Mouse (Mus musculus): ENCODE data around the gene Ubiad1. TPM values are rescaled to one million over a fixed set of nuclear protein-coding genes. Genes with fewer than 3 reads are reported as not detected.

Ubiad1 gene
- total RNA-seq, 2 experiments from 2014 or later, result 7.8 to 8.4 TPM

DNA sequence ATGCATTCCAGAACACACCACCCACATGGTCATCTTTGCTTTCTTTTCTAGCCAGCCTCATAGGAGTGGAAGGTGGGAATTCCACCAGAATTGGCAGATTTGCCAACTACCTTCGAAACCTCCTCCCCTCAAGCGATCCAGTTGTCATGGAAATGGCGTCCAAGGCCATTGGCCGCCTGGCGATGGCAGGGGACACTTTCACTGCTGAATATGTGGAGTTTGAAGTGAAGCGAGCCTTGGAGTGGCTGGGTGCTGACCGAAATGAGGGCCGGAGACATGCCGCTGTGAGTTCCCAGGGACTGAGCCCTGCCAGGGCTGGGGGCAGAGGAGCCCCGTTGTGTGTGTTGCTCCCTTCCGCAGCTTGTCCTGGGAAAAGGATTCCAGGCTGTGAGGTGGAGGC, 9.1 kb upstream of the Ubiad1 start:
- no peak for DNase-seq (ENCODE audit: low spot score in 2 of 2)

DNA sequence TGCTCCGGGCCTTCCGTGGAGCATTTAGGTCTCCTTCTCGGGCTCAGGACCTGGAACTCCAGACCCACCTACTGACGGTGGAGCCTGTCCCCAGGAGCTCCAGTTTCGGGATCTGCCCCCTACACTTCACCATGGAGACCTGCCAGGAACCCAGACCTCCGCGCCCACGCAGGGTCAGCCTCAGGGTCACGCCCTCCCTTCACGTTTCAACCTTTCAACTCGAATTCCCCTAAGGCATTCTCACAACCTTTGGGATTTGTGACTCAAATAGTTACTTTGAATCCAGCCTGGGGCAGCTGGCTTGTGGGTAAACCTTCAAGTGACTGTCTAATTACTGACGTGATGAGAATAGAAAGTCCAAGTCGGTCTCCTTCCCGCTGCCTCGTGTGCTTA, 4.3 kb upstream of the Ubiad1 start:
- DNase-seq (ENCODE audit: low spot score in 2 of 2), result peak in 1 of 2 experiments; percentile 44

DNA sequence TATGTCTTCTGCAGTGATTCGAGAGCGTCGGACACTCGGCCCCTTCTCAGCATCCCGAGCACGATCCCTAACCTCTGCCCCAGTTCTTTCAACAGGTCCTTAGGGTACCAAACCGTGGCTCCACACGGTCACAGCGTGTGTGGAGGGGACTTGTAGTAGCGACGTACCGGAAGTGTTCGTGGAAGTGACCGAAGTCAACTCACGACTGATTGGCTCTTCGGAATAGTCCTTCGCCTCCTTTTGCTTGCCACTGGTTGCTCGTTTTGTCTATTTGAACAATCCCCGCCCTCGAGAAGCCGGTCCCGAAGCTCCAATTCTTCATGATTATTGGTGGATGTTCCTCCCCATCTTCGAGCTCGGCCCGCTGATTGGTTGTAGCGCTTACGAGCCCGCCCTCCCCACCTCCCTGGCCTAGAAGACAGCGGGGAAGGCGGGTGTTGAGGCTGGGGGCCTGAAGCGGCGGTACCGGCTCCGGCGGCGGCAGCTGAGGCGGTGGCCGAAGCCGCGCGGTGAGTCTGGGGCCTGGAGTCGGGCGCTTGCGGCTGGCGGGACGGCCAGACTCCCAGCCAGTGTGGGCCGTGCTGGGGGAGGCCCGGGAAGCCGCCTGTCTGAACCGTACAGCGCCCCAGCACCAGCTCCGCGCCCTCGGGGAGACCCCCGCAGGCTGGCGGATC, 3.7 kb upstream of the Ubiad1 start, which contains the start of gene Mtor:
Gene Mtor (plus strand): TSS at position 433 of the 674 bp plus-strand sequence.
- DNase-seq (ENCODE audit: low spot score in 2 of 2), result peak; percentile 93 to 95

DNA sequence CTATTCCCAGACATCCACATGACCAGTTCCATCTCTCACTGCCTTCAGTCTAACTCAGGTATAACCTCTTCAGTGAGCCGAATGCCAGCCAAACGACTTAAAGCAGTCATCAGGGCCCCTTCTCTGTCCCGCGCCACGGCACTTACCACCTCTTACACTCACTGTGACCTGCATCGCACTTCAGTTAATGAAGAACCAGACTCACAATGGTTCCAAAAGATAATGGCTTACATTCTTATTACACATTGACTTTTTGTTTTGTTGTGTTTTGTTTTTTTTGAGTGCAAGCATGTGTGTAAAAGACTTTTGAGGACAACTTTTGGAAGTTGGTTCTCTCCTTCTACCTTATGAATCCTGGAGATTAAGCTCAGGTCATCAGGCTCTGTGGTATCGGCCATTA, 2.0 kb downstream of the Ubiad1 start:
- DNase-seq (ENCODE audit: low spot score in 2 of 2), result no peak

DNA sequence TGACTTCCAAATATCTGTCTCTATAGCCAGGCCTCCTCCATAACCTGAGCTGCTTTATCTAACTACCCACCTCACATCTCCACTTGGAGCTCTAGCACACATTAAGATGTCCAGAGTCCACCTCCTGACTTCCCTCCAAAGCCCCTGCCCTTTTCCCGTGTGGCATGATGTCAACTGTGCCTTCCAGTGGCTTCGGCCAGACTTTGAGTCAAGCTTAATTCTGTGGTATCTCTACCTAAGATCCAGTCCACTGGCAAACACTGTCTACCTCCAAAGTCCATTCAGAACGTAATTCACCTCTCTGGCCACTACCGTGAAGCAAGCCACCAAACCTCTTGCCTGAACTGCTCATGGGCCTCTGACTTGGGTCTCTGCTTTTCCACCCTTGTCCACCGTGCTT, 2.6 kb downstream of the Ubiad1 start:
- no peak for DNase-seq (ENCODE audit: low spot score in 2 of 2)

DNA sequence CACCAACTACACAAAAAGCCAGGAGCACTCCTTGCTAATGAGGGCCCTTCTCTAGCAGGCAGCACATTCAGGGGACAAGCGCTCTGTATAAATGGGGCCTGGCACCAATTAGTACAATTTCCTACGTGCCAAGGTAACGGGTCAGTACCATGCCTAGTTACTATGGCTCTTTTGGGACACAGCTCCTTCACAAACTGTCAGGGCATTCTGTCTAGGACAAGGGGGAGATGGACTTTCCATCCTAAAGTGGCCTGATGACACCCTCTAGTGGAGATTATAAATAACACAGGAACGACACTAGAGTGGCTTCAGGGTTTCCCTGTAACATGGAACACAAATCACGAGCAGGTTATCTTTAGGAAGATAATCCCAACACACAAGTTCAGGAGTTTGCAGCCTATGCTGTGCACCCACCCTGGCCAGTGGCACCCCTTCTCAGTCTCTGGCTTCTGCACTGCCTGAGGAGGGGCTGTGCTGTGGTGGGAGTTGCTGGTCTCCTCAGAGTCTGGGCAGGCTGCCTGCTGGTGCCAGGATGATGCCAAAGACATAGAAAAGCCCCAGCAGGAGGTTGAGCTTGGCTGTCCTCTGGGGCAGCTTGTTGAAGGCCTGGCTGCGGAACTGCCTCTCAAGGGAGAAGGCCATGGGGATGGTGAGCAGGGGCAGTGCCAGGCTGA, 8.8 kb downstream of the Ubiad1 start:
- DNase-seq (ENCODE audit: low spot score in 2 of 2), result peak; percentile 78 to 85

DNA sequence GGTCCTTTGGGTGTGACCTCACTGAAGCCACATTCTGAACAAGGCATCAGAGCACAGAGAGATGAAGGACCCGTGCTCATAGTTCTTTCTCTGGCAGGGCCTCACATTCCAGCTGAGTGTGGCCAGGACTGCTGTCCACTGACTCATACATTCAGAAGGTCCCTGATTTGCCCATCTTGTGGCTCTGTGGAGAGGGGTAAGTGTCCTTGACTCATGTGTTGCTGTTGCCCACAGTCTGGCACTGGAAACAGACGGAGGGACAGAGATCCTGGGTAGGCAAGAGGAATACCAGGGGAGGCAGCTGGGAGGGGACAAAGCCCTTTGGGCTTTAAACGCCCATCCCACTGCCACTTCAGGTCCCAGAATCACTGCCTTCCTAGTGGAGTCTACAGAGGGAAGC, 9.5 kb downstream of the Ubiad1 start:
- no peak for DNase-seq (ENCODE audit: low spot score in 2 of 2)

DNA sequence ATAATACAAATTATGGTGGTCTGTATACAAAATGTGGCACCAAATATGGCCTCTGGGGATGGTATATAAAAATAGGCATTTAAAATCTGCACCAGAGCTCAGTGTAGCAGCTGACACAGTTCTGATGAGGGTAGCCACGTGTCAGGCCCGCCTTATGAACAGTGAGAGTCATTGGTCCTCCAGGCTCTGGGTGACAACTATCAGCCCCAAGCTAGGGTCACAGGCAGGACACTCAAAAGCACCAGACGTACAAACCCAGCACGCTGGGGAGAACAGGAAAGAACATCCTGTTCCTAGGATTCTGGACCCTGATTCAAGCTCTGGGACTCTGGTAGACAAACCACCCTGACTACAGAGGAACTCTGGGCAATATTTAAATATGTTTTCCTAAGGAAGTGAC, 10.0 kb downstream of the Ubiad1 start:
- no peak for DNase-seq (ENCODE audit: low spot score in 2 of 2)

DNA sequence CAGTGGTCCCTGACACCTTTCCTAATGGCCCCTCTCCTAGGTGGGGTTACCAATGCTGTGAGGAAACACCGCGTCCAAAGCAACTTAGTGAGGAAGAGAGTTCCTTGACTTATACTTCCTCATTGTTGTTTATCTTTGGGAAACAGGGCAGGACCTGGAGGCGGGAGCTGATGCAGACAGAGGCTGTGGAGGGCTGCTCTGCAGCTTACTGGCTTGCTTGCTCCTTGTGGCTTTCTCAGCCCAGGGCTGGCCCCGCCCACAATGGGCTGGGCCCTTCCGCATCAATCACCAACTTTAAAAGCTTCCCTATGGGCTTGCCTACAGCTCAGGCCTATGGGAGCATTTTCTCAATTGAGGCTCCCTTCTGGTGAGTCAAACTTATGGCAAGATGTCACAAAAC, 10.8 kb downstream of the Ubiad1 start:
- no peak for DNase-seq (ENCODE audit: low spot score in 2 of 2)

DNA sequence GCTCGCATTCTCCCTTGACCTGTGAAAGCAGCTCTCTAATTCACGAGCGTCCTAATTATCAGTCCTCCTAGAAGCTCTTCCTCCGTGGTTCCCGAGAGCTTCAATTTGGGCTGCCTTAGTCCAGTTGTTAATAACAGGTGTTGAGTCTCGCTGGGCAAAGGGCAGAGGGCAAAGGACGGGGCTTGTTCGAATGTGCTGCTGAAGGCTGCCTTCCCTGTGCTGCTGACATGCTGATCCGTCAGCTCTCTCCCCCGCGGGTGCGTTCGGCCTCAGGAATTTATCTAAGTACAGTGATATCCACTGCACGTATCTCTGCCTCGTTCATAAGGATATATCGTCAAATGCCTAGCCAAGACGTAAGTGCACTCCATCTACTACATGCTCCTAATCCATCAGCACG, 11.2 kb downstream of the Ubiad1 start:
- no peak for DNase-seq (ENCODE audit: low spot score in 2 of 2)

DNA sequence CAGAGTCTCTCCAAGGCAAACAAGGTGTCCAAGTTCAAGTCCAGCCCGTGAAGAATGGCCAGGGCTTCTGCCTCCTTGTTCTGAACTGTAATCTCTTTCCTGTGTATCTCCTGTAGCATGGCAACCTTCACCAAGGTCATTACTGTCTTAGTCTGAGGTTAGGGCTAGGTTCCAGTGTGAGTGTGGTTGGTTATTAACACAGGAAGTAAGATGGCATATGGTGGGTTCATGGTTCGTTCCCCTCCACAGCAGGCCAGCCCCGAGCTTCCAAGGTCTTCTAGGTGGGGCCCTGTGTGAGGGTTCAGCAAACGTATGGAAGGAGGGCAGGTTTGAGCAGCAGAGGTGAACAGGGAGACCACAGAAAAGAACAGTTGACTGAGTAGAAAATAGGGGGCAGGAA, 12.1 kb downstream of the Ubiad1 start:
- DNase-seq (ENCODE audit: low spot score in 2 of 2), result no peak

DNA sequence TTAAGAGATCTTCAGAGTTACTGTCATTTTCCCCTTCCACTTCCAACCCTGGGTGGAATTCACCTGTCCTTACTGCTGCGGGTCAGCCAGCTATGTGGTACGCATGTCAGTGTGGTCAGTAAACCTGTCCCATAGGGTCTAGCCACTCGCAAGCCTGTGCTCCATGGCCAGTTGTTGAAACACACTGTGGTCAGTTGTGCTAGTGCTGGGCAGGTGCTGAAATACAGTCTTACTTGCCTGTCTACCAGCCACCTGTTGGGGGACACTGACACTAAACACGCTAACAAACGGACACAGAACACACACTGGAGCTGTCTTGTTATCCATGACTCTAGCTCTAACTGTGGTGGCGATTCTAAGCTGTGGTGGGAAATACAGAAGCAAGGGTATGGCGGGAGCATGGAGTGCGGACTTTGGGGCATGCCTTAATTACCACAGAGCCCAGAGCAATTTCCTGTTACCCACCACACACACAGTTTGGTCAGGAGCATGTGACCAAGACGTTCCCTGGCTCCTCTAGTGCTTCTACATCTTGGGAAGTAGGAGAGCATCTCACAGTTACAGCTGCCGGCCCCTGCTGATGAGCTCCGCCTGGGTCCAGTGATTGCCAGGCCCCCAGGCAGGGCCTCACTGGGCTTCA, 13.6 kb downstream of the Ubiad1 start:
- DNase-seq (ENCODE audit: low spot score in 2 of 2), result no peak

DNA sequence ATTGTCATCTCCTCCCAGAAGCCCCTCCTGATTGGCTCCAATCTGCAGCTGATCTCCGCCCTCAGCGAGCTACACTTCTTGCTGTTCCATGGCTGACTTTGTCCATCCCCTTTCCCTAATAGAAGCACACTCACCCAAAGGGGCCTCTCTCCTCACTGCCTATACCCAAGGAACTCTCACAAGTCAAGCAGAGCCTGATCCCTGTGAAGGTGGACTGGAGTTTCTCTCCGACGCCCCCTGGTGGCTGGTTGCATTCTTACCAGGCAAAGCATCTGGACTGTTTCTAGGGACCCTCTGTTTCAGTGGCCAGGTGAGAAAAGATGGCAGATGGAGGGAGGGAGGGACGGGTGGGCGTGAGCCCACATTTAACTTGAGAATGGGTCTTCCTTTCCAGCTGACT, 14.9 kb downstream of the Ubiad1 start:
- DNase-seq (ENCODE audit: low spot score in 2 of 2), result peak; percentile 80 to 83

DNA sequence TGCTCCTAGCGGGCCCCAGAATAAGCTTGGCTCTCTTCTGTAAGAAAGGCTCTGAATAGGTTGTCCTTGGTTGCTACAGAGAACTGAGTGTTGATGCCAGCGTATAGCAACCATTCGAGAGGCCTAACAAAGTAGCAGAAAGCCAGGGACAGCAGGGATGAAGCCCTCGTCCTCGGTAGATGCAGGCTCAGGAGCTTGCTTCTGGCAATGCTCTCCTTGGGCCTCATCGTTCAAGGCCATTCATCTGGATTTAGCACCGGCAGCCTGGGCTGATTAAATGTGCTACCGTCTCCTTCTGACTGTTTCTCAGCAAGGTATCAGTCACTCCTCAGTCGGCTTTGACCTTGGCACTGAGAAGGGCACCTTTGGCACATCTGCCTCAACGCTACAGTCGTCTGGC, 15.4 kb downstream of the Ubiad1 start:
- no peak for DNase-seq (ENCODE audit: low spot score in 2 of 2)

DNA sequence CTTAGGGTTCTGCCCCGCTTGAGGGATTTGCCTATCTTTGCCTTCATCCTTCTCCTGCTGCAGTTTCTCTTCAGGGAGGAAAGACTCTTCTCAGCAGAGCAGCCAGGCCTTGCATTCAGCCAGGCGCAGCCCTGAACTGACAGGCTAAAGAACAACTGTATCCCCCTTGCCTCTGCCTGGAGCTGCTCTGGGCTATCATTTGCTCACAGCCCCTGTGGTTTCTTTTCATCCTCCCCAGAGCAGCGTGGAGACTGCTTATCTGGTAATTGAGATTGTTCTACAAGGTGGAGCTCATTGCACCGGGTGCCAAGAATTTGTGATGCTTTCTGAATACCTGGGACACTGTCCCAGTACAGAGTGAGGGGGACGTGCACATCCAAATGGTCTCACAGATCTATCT, 16.0 kb downstream of the Ubiad1 start:
- no peak for DNase-seq (ENCODE audit: low spot score in 2 of 2)

DNA sequence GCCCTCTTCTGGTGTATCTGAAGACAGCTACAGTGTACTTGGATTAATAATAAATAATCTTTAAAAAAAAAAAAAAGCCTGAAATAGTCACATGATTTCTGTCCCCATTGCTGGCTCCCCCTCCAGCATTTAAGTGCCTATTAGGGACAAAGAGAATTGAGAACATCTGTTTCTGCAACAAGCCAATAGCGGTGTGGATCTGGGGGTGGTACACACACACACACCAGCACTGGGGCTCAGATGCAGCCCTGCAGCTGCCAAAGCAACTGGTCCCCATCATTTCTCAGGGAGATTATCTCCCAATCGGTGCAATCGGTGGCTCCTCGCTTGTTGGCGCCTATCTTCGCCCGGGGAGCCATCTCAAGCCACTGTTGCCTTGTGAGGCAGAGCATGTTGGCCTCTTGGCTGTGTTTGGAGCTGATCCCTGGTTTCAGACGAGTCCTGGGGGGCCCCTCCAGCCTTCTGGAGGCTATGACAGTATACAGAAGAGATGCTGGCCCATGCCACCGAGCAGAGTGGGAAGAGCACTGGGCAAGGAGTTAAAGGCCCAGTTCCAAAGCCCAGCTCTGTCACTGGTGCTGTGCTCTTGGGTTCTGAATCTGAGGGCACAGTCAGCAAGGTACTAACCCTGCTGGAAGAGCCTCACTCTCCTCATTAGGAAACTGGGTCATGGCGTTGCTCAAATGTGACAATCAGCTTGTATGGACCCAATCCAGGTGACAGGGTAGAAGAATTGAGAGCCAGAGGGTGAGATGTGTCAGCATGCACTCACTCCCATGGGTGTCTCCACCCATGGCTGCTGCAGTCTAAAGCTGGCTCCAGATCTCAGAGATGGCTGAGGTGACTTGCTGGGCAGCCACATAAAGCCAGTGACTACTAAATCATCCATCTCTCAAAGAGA, 17.4 kb downstream of the Ubiad1 start:
- DNase-seq (ENCODE audit: low spot score in 2 of 2), result no peak

DNA sequence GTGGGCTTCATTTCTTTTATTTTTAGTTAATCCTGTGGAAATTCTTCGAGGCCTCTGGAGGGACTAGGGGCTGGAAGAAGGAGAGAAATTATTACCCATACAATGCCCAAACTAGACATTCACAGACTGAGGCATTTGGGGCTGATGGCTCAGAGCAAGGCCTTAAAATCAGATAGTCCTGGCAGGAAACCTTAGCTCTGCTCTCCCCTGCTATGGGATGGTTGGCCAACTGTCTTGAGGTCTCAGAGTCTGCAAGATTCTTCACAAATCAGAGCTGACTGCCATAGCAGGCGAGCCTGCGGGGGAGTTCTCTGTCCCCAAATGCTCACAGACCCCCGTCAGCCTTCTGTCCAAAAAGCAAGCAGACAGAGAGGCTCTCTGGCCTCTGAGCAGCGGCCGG, 27.0 kb downstream of the Ubiad1 start:
- no peak for DNase-seq (ENCODE audit: low spot score in 2 of 2)

DNA sequence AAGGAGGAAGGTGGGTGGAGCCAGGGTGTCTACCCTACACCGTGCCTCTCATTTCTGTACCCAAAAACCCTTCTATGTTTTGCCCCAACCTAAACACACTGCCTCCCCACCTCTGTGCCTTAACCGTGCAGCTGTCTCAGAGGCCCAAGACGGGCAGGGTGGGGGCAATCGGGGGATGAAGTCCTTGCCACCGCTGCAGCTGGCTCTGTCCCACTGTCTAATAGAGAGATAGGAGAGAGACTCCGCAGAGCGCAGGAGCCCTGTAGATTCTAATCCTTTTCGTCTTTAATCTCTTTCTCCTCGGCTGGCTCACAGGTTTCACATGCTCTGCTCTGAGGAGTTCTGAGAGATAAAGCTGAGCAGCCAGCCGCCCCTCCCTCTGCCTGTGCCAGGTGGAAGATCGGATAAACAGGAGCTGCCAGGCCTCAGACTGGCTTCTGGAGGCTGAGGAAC, 27.5 kb downstream of the Ubiad1 start:
- no peak for DNase-seq (ENCODE audit: low spot score in 2 of 2)

DNA sequence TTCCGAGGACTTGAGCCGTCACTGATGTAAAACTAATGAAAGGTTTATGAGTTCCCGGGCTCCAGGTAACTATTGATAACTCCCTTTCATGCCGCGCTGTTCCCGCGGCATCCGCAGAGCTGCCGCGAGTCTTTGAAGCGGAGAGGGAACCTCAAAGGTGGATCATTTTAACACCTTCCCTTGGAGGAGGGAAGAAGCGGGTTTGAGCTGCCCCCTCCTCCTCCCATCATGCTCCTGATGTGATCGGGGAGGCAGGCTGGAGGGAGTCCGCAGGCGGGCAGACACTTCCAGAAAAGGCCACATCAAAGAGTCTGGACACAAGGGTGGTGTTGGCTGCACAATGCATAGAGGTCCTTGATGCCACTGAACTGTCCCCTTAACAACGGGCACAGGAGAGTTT, 29.0 kb downstream of the Ubiad1 start:
- DNase-seq (ENCODE audit: low spot score in 2 of 2), result no peak

DNA sequence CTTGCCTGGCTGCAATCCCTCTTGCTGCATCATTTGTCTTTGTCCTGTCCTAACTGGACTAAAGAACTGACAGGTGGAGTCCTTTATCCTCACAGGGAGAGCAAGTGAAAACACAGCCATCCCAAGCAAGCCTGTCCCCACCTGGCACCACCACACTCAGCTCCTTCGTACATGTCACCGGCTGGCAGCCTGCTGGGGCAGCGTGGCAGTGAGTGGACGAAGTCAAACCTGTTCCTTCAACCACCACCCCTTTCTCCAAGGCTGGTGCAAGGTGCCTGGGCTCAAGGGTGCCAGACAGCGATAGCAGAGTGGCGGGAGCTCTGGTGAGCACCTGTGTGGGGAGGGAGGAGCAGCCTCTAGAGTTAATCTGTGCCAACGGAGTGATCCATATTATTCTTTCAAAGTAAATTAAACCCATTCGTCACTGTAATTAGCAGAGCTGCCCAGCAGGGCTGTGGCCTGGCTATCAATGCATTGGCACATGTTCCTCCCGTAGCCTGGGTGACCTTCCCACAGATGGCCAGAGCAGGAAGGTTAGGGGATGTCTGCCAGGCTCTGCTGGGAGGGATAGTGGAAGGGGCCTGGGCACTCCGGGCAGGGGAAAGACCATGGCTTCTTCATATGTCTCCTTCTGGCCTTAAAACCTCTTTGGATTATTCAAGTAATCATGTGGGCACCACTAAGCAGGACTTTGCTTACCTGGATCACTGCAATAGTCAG, 36.2 kb downstream of the Ubiad1 start:
- DNase-seq (ENCODE audit: low spot score in 2 of 2), result no peak

DNA sequence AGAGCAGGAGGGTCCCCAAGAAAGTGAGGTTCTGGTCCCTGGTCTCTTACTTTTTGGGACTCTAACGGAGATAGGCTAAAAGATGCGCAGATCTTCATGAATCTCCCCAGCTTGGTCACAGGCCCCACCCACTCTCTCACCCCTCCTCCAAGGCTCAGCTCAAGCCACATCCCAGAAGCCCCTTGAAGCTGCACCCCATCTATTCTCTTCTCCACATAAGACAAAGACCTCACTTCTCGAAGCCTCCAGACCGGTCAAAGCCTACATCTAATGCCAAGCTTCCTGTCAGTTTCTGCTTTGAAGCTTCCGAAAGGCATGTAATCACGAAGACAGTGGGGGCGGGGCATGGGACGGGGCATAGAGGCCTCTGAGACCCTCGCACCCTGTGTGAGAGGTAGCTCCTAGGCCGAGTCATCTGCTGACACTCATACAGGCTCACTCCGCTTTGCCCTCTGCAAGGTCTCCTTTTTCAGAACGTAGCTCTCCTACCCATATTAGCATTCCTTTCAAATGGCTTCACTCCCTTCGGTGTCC, 39.2 kb downstream of the Ubiad1 start:
- no peak for DNase-seq (ENCODE audit: low spot score in 2 of 2)

Data from layer of hippocampus, postnatal 10 days (tissue).